9 mouse cellular contexts compared by ENCODE assay signal in the genomic region with DNA sequence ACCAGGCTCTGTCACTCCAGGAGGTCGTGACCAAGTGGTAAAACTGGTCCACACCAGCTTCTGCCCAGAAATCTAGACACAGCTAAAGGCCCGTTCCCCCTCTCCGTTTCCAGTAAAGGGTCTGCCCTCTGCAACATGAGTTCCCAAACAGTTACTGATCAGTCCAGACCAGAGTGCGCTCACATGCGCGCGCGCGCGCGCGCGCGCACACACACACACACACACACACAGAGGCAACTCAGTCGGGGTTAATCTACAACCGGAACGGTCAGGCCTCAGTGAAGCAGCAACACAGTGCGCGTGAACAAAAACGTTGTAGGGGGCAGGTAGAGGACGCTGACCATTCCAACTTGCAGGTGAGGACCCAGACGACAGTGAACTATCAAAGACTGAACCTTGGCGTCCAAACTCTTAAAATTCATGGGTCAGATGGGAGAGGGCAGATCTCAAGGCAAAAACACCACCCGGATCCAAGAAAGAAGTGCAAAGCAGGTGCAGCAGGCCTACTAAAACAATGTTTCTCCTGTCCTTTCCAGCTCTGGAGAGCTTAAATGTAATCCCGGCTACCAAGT. TPM values are rescaled to one million over a fixed set of nuclear protein-coding genes. Genes with fewer than 3 reads are reported as not detected.
DNase-seq lines count a peak whose midpoint lies in the region; ATAC-seq and TF ChIP-seq lines count a peak whose summit lies in the region.
"Had no signal": no experiment of that assay in that cellular context is flagged by ENCODE, and none has a peak within 500 bp of the region (broad histone marks: within the 10 kb centered on the region; RNA-seq: fewer than 3 reads in every experiment).

No protein-coding gene starts in this region.

- no peak for TF ChIP-seq POLR2A in small intestine, adult 2 months (IDR thresholded peaks at IDR 0.05; ENCODE audit: low read depth, low read length)

- WGBS in lung, embryonic 14.5 days = under 1% methylated on average over 25 of the region's 25 CpGs
- WGBS in heart, postnatal 0 days = under 1% methylated on average over 25 of the region's 25 CpGs
- 2% methylated on average over 25 of the region's 25 CpGs for WGBS in limb, embryonic 12.5 days
- 5% methylated on average over 25 of the region's 25 CpGs for WGBS in small intestine, adult 2 months

- H3K36me3 ChIP-seq in lung, embryonic 14.5 days (ENCODE audit: insufficient read depth) = 0 out of 2 replicates have a peak, but pooled peaks cover 5% of the 10 kb centered on the region
- H3K36me3 ChIP-seq in heart, postnatal 0 days (replicated peaks; ENCODE audit: control insufficient read depth, insufficient read depth, low read length) = no peaks in the 10 kb centered on the region
- no peaks in the 10 kb centered on the region for H3K36me3 ChIP-seq in limb, embryonic 12.5 days
- no peaks in the 10 kb centered on the region for H3K36me3 ChIP-seq in small intestine, adult 2 months (ENCODE audit: control insufficient read depth, insufficient read depth, low read length)

- H3K9ac ChIP-seq in lung, embryonic 14.5 days = peak overlapping the region; percentile 87
- peak overlapping the region; percentile 66 for H3K9ac ChIP-seq in heart, postnatal 0 days (replicated peaks; ENCODE audit: low read depth, low read length)
- H3K9ac ChIP-seq in limb, embryonic 12.5 days (replicated peaks) = peak overlapping the region; percentile 27; the same call in 1 of the 2 replicates

- no peaks in the 10 kb centered on the region for H3K27me3 ChIP-seq in lung, embryonic 14.5 days (ENCODE audit: insufficient read depth, low read length)
- no peaks in the 10 kb centered on the region for H3K27me3 ChIP-seq in heart, postnatal 0 days (ENCODE audit: control insufficient read depth, insufficient read depth, low read length)
- peaks cover 54% of the 10 kb centered on the region for H3K27me3 ChIP-seq in limb, embryonic 12.5 days
- no peaks in the 10 kb centered on the region; the same call in 1 of the 2 replicates for H3K27me3 ChIP-seq in small intestine, adult 2 months (ENCODE audit: control insufficient read depth, insufficient read depth, low read length)

- H3K4me3 ChIP-seq in lung, embryonic 14.5 days (ENCODE audit: low read depth, low read length) = peak overlapping the region; percentile 94
- H3K4me3 ChIP-seq in heart, postnatal 0 days (ENCODE audit: low read depth, low read length) = peak overlapping the region; percentile 82
- peak overlapping the region; percentile 69 for H3K4me3 ChIP-seq in limb, embryonic 12.5 days (replicated peaks)
- H3K4me3 ChIP-seq in small intestine, adult 2 months (ENCODE audit: low read depth, low read length) = peak overlapping the region; percentile 66

- 0 out of 2 replicates have a peak, but pooled peaks have one; percentile 21 for TF ChIP-seq EP300 in heart, postnatal 0 days (IDR thresholded peaks at IDR 0.05; ENCODE audit: low read depth)

- TF ChIP-seq CTCF in lung, embryonic 14.5 days (IDR thresholded peaks at IDR 0.05; ENCODE audit: low read depth) = no peak
- no peak for TF ChIP-seq CTCF in heart, postnatal 0 days (IDR thresholded peaks at IDR 0.05; ENCODE audit: low read depth)
- peak; percentile 43; the same call in 1 of the 2 replicates for TF ChIP-seq CTCF in small intestine, adult 2 months (IDR thresholded peaks at IDR 0.05; ENCODE audit: extremely low read depth, insufficient read length, insufficient replicate concordance, low read depth, low read length)

- H3K4me2 ChIP-seq in lung, embryonic 14.5 days = peak overlapping the region; percentile 97
- H3K4me2 ChIP-seq in heart, postnatal 0 days (ENCODE audit: low read depth, low read length) = peak overlapping the region; percentile 92
- H3K4me2 ChIP-seq in limb, embryonic 12.5 days = peak overlapping the region; percentile 98

- no peaks in the 10 kb centered on the region for H3K9me3 ChIP-seq in lung, embryonic 14.5 days (ENCODE audit: low read depth, low read length)
- H3K9me3 ChIP-seq in heart, postnatal 0 days (replicated peaks; ENCODE audit: control insufficient read depth, low read length) = no peaks in the 10 kb centered on the region
- H3K9me3 ChIP-seq in limb, embryonic 12.5 days = no peaks in the 10 kb centered on the region

- peak overlapping the region; percentile 92 for H3K27ac ChIP-seq in lung, embryonic 14.5 days (ENCODE audit: low read depth)
- peak overlapping the region; percentile 86 for H3K27ac ChIP-seq in heart, postnatal 0 days (ENCODE audit: low read depth)
- no peak overlapping the region for H3K27ac ChIP-seq in limb, embryonic 12.5 days
- H3K27ac ChIP-seq in small intestine, adult 2 months (ENCODE audit: insufficient read depth, low read depth, low read length) = no peak overlapping the region

- H3K4me1 ChIP-seq in lung, embryonic 14.5 days (ENCODE audit: insufficient read depth) = peaks cover 30% of the 10 kb centered on the region
- H3K4me1 ChIP-seq in heart, postnatal 0 days (ENCODE audit: control insufficient read depth, insufficient read depth) = peaks cover 72% of the 10 kb centered on the region
- peaks cover 60% of the 10 kb centered on the region for H3K4me1 ChIP-seq in limb, embryonic 12.5 days (replicated peaks)
- H3K4me1 ChIP-seq in small intestine, adult 2 months (ENCODE audit: control insufficient read depth, insufficient read depth, insufficient read length, low read length) = peaks cover 7% of the 10 kb centered on the region; the same call in 1 of the 2 replicates

- DNase-seq in lung, embryonic 14.5 days = peak; percentile 63
- no peak for DNase-seq in lung, postnatal 25 days (ENCODE audit: low spot score)
- no peak for DNase-seq in heart, postnatal 0 days (ENCODE audit: low spot score)
- DNase-seq in right cerebral cortex, postnatal 4 days = no peak
- no peak for DNase-seq in c-Kit-positive CD71-positive TER-119-positive erythroid progenitor cells, embryonic 14.5 days (ENCODE audit: low spot score)

- 0 out of 2 replicates have a peak, but pooled peaks have one; percentile 18 for ATAC-seq in lung, embryonic 14.5 days (ENCODE audit: insufficient read depth)
- ATAC-seq in heart, postnatal 0 days (ENCODE audit: insufficient read depth, low read depth) = no peak
- no peak for ATAC-seq in limb, embryonic 12.5 days (ENCODE audit: insufficient number of reproducible peaks, insufficient read depth, low FRiP score, low TSS enrichment, low read depth)
- ATAC-seq in granulocyte monocyte progenitor cell, adult 5-6 weeks (replicated peaks; ENCODE audit: poor library complexity, severe bottlenecking) = no peak

RNA-seq across cellular contexts. Expression of gene Smtnl2, which starts 0.9 kb away (rescaled TPM):
- 107 and 122 TPM in 2 replicates for polyA plus RNA-seq in lung, embryonic 14.5 days (2014; fragmentation: Nextera tagmentation; extraction: Ambion mirVana)
- total RNA-seq in heart, postnatal 0 days (2014; rRNA removed; ENCODE audit: low replicate concordance) = 88.5 and 93.0 TPM in 2 replicates
- polyA plus RNA-seq in heart, postnatal 0 days (2015; fragmentation: Nextera tagmentation; extraction: Ambion mirVana) = 72.9 and 79.2 TPM in 2 replicates
- 25.7 and 29.0 TPM in 2 replicates for polyA plus RNA-seq in limb, embryonic 12.5 days (2016; fragmentation: Nextera tagmentation; extraction: Ambion mirVana)
- polyA plus RNA-seq in small intestine, adult 2 months (2012; rRNA removed) = 2.9 and 3.6 TPM in 2 replicates
- total RNA-seq in granulocyte monocyte progenitor cell, adult 5-6 weeks (2014; fragmentation: Nextera tagmentation) = 0.79 and 1.2 TPM in 2 replicates
- total RNA-seq in granulocyte monocyte progenitor cell, adult 5-6 weeks (2017) = not detected in 2 replicates
- total RNA-seq: neutrophil, adult 5-6 weeks had no signal

RNA-seq across cellular contexts. Expression of gene Ggt6, which starts 24.7 kb away (rescaled TPM):
- polyA plus RNA-seq in lung, embryonic 14.5 days (2014; fragmentation: Nextera tagmentation; extraction: Ambion mirVana) = not detected in 2 replicates
- 5.3 TPM in 1 of 2 replicates, not detected in the other for total RNA-seq in heart, postnatal 0 days (2014; rRNA removed; ENCODE audit: low replicate concordance)
- 0.05 TPM in 1 of 2 replicates, not detected in the other for polyA plus RNA-seq in heart, postnatal 0 days (2015; fragmentation: Nextera tagmentation; extraction: Ambion mirVana)
- 0.15 and 0.36 TPM in 2 replicates for polyA plus RNA-seq in limb, embryonic 12.5 days (2016; fragmentation: Nextera tagmentation; extraction: Ambion mirVana)
- 20.2 and 60.1 TPM in 2 replicates for polyA plus RNA-seq in small intestine, adult 2 months (2012; rRNA removed)
- not detected in 2 replicates for total RNA-seq in granulocyte monocyte progenitor cell, adult 5-6 weeks (2014; fragmentation: Nextera tagmentation)
- total RNA-seq in granulocyte monocyte progenitor cell, adult 5-6 weeks (2017) = not detected in 2 replicates
- total RNA-seq: neutrophil, adult 5-6 weeks had no signal

RNA-seq across cellular contexts. Expression of gene Mybbp1a, which starts 30.5 kb away (rescaled TPM):
- 157 and 161 TPM in 2 replicates for polyA plus RNA-seq in lung, embryonic 14.5 days (2014; fragmentation: Nextera tagmentation; extraction: Ambion mirVana)
- 20.5 and 20.9 TPM in 2 replicates for total RNA-seq in heart, postnatal 0 days (2014; rRNA removed; ENCODE audit: low replicate concordance)
- polyA plus RNA-seq in heart, postnatal 0 days (2015; fragmentation: Nextera tagmentation; extraction: Ambion mirVana) = 41.3 and 42.1 TPM in 2 replicates
- 173 and 176 TPM in 2 replicates for polyA plus RNA-seq in limb, embryonic 12.5 days (2016; fragmentation: Nextera tagmentation; extraction: Ambion mirVana)
- 17.6 and 25.0 TPM in 2 replicates for polyA plus RNA-seq in small intestine, adult 2 months (2012; rRNA removed)
- 172 and 173 TPM in 2 replicates for total RNA-seq in granulocyte monocyte progenitor cell, adult 5-6 weeks (2014; fragmentation: Nextera tagmentation)
- 132 and 239 TPM in 2 replicates for total RNA-seq in granulocyte monocyte progenitor cell, adult 5-6 weeks (2017)

RNA-seq across cellular contexts. Expression of gene Tekt1, which starts 48.4 kb away (rescaled TPM):
- 6.1 and 6.5 TPM in 2 replicates for polyA plus RNA-seq in lung, embryonic 14.5 days (2014; fragmentation: Nextera tagmentation; extraction: Ambion mirVana)
- not detected in 2 replicates for total RNA-seq in heart, postnatal 0 days (2014; rRNA removed; ENCODE audit: low replicate concordance)
- 0.19 and 0.62 TPM in 2 replicates for polyA plus RNA-seq in heart, postnatal 0 days (2015; fragmentation: Nextera tagmentation; extraction: Ambion mirVana)
- 4.7 and 6.0 TPM in 2 replicates for polyA plus RNA-seq in limb, embryonic 12.5 days (2016; fragmentation: Nextera tagmentation; extraction: Ambion mirVana)
- polyA plus RNA-seq in small intestine, adult 2 months (2012; rRNA removed) = not detected in 2 replicates
- not detected in 2 replicates for total RNA-seq in granulocyte monocyte progenitor cell, adult 5-6 weeks (2014; fragmentation: Nextera tagmentation)
- 0.15 TPM in 1 of 2 replicates, not detected in the other for total RNA-seq in granulocyte monocyte progenitor cell, adult 5-6 weeks (2017)
- total RNA-seq: neutrophil, adult 5-6 weeks had no signal

Comparison
In these comparisons a context has a peak if more than half of its experiments do, and no peak if none do; other contexts are left out.
1. H3K27ac ChIP-seq: peak in lung, embryonic 14.5 days (single experiment) and heart, postnatal 0 days (single experiment); none in limb, embryonic 12.5 days (single experiment) and small intestine, adult 2 months (single experiment).
2. H3K9ac ChIP-seq: peak in every context shown above with its lines; median percentile 87 in lung, embryonic 14.5 days; 66 in heart, postnatal 0 days; 27 in limb, embryonic 12.5 days.
3. RNA of gene Ggt6, which starts 24.7 kb away (polyA plus RNA-seq): 20.2 to 60.1 TPM in small intestine, adult 2 months; 0.15 to 0.36 TPM in limb, embryonic 12.5 days, 0.05 TPM in heart, postnatal 0 days and not detected in lung, embryonic 14.5 days; every median in the first group is over 10 times any median in the second.
4. Peak in every context shown above with its lines, with median percentiles within 50 percentile points of each other: H3K4me2 ChIP-seq and H3K4me3 ChIP-seq.